Mouse (Mus musculus): ENCODE results near the gene Gucy2g. TPM values are rescaled to one million over a fixed set of nuclear protein-coding genes. Genes with fewer than 3 reads are reported as not detected.

The Gucy2g gene
- polyA plus RNA-seq, 1 experiment, result not detected

DNA sequence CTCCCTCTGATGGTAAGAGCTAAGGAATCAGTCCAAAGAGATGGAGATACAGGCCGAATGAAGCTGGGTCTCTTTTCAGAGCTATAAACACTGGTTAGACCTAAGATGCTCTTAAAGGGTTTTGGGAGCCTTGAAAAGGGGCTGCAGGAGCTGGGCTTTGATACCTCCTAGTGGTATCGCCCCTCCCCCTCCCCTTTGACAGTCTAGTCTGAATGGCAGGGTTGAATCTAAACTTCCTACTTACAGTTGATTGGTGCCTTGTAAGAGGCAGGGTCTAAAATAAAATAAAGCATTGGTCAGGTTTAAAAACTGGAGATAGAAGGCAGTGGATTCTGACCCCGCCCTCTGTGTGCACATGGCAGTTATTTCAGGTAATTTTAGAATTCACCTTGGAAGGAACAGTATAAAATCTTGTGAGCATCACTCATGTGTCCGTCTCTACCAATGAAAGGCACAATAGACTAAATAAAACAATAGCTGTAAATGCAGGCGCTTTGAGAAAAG lies 13.5 kb upstream of the Gucy2g start:
- TF ChIP-seq GATA1 (IDR thresholded peaks at IDR 0.05; ENCODE audit: low read length), result no peak

DNA sequence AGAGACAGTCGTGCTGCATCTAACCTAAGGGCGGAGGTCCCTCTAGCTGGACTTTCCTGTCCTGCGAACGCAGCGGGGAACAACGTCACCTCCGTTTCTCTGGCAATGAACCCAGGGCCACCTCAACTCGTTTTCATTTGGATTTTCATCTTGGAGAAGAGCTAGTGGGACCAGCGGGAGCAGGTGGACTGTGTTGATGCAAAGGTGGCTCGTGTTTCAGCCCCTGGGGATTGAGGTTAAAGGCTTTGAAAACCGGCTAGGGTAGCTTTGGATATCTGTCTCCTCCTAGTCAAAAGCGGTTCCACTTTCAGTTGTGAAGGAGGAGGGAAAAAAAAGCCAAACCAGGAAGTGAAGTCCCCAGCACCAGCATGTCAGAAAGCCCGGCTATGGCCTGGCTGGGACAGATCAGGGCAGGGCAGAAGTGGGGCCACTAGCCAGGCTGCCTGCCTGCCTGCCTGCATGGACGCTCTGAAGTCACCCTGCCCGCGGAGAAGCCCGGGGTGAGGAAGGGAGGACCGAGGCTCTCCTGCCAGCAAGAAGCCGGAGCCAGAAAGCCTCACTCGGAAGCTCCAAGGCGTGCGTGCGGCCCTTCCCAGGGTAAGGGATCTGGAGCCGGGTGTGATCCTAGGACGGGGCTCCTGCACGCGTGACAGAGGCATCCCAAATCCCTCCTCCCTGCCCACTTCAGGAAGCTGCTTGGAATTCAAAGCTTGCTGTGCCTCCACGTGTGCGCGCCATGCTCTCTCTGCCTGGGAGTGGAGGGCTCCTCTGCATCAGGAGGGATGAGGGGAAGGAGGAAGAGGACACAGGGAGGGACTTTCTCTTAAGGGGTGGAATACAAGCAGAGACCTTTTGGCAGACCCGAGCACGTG lies 12.8 kb upstream of the Gucy2g start:
- no peak for TF ChIP-seq GATA1 (IDR thresholded peaks at IDR 0.05; ENCODE audit: low read length)

DNA sequence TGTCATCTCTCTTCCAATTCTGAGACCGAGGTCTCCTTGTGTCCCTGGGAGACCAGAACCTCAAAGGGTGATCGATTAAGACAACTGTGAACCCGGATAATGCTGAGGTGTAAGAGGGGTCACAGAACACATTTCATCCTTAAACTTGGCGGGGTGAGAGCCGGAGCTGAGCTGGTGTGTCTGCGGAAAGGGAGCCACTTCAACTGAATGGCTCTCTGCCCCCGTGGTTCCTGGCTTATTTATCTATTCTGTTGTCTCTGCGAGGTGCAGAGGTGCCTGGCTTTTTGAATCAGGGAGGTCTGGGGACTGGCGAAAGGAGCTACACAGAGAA lies 12.2 kb upstream of the Gucy2g start:
- TF ChIP-seq GATA1 (IDR thresholded peaks at IDR 0.05; ENCODE audit: low read length), result no peak

DNA sequence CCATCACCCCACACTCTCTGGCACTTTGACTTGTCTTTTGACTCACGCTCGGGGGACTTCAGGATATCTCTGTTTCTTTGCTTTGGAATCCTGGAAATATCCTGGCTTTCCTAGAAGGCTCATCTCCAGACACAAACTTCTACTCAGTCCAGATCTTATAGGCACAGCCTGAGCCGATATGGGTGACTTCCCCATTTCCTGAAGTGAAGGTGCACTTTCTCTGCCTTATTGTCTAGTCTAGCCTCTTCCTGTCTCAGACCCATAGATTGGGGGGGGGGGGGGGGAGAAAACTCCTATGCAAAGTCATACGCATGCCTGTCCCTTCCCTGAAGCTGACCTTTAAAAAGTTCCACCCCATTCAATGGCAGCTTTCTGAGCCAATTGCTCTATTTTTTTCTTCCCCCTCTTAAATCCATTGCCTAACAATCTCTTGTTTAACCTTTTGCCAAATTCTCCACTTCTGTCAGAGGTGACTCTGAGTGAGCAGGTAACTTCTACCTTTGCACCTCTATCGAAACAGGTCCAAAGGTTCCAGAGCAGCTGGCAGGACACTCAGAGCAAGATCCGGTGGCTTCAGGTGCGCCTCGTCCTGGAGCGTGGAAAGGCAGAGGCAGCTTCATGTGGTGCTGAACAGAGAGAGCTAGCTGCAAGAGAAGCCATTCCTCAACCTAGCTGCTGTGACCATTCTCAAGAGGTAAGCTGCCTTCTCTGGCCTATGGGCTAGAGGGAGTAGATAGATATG lies 10.5 kb upstream of the Gucy2g start, which contains the start of gene Acsl5:
Acsl5 (plus strand) TSS at position 556 of the 742 bp plus-strand sequence.
- TF ChIP-seq GATA1 (IDR thresholded peaks at IDR 0.05; ENCODE audit: low read length), result no peak

DNA sequence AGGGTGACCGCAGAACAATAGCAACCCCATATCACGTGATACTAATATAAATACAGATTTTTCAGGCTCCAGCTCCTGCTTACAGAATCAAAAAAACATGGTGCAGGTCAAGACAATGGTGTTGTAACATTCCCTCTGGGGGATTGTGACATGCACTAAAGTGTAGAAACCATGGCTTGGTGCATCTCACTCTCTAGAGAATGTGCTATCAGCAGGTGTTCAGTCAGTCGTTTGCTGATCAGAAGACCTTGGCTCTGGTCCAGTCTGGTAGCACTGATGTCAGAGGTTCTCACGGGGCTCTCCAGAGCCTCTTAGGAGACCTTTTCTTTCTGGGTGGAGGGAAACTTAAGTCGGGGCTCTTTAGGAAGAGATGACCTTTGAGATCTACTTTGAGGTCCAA lies 9.4 kb upstream of the Gucy2g start:
- no peak for TF ChIP-seq GATA1 (IDR thresholded peaks at IDR 0.05; ENCODE audit: low read length)

DNA sequence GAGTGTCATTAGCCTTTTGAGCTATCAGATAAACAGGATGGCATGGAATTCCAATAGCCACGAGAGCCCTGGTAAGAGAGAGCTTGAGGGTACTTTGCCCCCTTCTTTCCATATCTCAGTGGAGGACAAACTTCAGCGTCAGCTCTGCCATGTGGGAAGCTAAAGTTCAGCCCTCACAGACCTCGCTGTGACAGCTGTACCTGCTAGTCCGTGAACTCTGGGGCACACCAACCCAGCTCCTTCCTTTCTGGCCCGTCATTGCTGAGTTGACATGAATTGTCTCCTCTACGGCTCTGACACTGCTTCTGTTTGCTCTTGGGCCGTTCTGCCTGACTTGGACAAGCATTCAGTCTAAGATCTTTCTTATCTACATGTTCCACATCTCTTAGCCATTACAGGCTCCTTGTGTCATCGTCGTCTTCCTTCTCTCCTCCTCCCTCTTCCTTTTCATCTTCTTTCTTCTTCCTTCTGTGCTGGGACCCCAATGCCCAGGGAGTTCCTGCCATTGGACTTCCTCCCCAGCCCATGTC lies 7.0 kb upstream of the Gucy2g start:
- TF ChIP-seq GATA1 (IDR thresholded peaks at IDR 0.05; ENCODE audit: low read length), result no peak

DNA sequence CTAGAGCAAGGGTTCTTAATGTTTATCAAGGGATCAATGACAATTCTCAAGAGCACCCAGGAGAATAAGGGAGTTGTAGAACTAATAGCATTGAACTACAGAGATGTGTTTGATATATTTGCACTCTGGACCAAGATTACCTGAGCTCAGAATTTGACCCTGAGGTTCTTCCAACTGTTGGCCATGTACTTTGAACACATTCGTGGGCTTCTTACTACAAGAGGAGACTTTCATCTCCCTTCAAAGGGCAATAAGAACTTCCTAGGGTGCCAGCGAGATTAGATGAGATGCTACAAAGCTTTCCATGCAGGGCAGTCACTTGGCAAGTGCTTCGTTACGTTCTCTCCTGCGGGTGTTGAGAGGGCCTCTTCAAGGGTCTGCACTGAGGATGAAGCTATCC lies 6.5 kb upstream of the Gucy2g start:
- no peak for TF ChIP-seq GATA1 (IDR thresholded peaks at IDR 0.05; ENCODE audit: low read length)

DNA sequence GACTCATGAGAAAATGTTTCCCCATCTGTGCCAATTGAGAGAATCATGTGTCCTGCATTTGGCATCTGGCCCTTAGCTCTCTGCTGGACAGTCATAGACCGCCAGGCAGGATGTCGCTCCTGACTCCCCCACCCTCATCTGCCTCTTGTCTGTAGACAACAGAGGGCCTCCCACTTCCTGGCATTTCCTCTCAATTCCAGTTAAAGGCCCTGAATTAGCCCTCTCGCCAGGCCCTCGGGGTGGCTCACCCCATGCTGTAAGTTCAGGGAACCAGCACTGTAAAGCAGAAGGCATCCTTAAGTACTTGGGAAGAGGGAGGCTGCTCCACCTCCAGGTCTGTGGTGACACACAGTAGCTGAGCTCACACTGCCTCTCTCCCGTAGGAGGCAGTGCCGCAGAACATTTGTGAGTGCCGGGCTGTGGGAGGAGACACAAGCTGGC lies 3.8 kb upstream of the Gucy2g start:
- no peak for TF ChIP-seq GATA1 (IDR thresholded peaks at IDR 0.05; ENCODE audit: low read length)

DNA sequence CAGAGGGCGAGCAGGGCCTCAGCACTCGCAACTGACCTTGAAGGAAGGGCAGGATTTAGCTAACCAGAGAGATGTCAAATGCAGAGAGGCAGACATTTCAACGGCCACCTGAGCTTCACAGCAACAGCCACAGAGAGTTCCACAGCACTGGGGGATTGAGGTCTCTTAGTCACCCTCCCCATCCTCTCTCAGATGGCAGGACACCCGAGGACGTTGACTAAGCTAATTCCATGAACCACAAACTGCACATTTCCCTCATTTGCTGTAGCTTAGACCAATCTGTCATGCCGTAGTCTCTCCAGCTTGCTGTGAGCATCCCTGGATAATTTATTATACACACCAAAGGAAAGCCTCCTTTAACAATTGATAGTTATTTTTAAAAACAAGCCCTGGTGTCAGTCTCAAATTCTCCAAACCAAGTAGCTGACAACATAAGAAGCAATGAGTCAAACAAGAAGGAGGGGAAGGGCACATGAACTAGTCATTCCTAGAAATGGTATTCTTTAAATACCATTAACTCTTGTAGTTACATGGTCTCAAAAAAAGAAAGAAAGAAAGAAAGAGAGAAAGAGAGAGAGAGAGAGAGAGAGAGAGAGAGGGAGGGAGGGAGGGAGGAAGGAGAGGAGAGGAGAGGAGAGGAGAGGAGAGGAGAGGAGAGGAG lies 1.1 kb downstream of the Gucy2g start:
- TF ChIP-seq GATA1 (IDR thresholded peaks at IDR 0.05; ENCODE audit: low read length), result no peak

DNA sequence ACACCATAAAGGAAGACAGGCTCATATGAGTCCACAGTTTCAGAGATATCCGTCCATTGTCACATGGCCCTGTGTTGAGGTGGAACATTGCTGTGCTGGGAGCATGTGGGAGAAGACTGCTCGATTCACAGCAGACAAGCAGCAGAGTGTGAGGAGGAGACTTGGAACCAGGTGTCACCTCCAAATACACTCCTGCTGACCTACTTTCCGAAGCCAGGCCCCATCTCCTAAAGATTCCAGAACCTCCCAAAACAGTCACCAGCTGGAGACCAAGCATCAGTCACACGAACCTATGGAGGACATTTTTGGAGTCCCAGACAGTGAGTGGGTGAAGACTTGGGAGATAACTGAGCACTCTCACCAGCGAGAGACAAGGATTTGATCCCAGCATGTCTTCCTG lies 4.5 kb downstream of the Gucy2g start:
- TF ChIP-seq GATA1 (IDR thresholded peaks at IDR 0.05; ENCODE audit: low read length), result no peak

DNA sequence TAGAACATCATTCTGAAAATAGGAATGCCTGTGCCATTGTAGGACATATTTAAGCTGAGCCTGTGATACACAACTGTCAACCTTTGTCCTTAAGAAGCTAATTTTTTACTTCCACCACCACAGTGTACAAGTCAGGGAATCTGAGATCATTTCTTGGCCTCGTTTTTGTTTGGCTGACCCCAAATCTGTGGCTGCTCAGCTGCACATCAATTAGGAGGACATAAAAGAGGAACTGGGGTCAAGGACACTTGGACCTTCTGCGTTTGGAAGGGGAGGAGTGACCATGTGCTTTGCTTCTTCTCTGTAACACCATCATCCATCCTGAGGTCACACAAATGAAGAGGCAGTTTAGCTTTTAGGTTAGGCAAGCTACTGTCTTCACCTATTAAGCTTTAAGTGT lies 5.0 kb downstream of the Gucy2g start:
- no peak for TF ChIP-seq GATA1 (IDR thresholded peaks at IDR 0.05; ENCODE audit: low read length)

DNA sequence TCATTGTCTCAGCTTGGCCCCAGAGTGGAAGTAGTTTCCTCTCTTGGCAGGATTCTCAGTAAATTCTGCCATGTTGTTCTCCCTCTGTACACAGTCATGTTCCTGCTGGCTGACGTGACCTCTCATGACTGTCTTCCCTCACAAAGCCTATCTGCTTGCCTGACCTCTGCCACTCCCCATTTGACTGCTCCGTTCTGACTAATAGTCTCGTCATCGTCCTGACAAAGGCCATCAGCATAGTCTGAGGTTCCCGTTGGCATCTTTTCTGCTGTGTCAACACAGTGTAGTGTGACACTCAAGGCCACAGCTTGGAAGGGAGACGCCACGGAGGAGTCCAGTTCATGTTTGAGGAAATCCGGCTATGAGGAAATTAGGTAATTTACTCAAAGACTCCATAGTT lies 8.9 kb downstream of the Gucy2g start:
- TF ChIP-seq GATA1 (IDR thresholded peaks at IDR 0.05; ENCODE audit: low read length), result no peak

DNA sequence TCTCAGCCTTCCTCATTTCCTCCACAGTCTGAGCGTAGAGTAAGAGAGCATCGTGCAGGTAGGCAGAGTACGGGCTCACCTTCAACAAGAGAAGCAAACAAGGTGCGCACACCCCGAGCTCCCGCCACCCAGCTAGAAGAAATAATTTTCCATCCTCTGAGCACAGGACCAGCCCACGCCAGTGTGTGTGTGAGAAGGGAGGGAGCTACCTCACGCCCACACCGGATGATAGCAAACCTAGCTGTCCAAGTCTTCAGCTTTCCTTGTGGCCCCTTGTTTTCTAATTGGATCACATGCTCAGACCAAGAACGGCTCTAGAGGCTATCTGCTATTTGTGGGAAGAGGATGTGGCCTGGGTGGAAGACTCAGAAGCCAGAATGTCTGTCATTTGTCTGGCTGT lies 10.0 kb downstream of the Gucy2g start:
- TF ChIP-seq GATA1 (IDR thresholded peaks at IDR 0.05; ENCODE audit: low read length), result no peak

DNA sequence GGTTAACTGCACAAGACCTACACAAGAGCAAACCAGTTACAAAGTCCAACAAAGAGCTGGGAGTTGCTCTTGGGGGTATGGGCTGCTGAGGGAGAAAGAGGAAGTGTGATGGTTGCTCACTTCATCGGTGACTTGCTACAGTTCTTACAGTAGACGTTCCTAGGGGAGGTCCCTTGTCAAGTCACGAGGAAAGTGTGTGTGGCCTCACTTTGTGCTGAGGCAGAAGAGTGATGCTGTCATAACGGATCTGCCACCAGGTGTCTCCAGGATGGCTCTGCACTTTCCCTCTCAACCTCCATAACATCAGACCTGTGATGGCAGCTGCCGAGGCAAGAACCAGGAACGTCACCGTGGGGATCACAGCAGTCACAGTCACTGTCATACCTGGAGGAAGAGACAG lies 13.9 kb downstream of the Gucy2g start:
- TF ChIP-seq GATA1 (IDR thresholded peaks at IDR 0.05; ENCODE audit: low read length), result no peak

DNA sequence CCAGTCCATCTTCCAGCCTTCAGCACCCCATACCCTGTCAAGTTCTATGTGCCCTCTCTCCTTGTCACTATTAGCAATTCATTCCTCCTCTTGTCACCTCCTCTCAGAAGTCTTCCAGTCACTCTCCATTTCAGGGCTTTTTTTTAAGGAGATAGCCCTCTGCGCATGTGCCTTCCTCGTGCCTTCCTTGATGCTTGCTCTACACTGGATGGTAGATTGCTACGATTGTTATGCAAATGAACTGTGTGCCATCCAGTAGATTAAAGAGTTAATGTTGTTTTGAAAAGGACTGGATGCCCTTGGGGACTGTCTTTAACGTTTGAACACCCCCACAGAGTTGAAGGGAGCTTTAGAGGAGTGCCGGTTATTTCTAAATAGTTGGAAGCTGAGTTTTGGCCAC lies 14.4 kb downstream of the Gucy2g start:
- no peak for TF ChIP-seq GATA1 (IDR thresholded peaks at IDR 0.05; ENCODE audit: low read length)

DNA sequence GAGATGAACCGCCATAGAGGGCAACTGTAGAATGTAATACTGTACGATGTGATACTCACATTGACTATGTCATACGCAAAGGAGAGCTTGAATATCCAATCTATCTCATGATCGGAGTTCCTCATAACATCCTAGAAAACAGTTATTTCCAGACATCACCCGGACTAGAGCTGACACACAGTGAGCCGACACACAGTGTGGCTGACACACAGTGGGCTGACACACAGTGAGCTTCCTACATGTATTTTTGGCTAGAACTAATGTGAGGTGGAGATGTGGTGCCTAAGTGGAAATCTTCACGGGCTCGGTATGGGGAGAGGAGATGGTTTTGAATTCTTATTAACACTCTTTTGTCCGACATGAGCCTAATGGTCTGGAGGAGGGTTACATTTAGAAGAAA lies 18.8 kb downstream of the Gucy2g start:
- no peak for TF ChIP-seq GATA1 (IDR thresholded peaks at IDR 0.05; ENCODE audit: low read length)
